Mouse (Mus musculus) C2C12 (cell line): ENCODE measurements around the gene Ppp1r12b. TPM values are rescaled to one million over a fixed set of nuclear protein-coding genes. Genes with fewer than 3 reads are reported as not detected.

ENCODE experiments used
- H3K27me3 ChIP-seq: one replicate; pipeline ENCODE4 v1.6.1; 2011; ENCODE audit not compliant: control insufficient read depth, insufficient read depth, insufficient read length
- H3K36me3 ChIP-seq: one replicate; pipeline ENCODE4 v1.6.1; 2011; ENCODE audit not compliant: control insufficient read depth, insufficient read depth
- H3K4me3 ChIP-seq: one replicate; pipeline ENCODE4 v1.5.1; 2011; ENCODE audit warnings: mild to moderate bottlenecking, control low read depth; ENCODE audit not compliant: poor library complexity, insufficient read depth, severe bottlenecking
- H3K79me2 ChIP-seq: one replicate; pipeline ENCODE4 v1.6.1; 2011; ENCODE audit not compliant: control insufficient read depth, insufficient read depth
- H3K79me3 ChIP-seq: one replicate; pipeline ENCODE4 v1.6.1; 2011; ENCODE audit warnings: low read depth, control low read depth
- H3ac ChIP-seq: one replicate; pipeline ENCODE3; 2011; ENCODE audit warnings: low read depth; ENCODE audit not compliant: control insufficient read depth, insufficient read length
- CEBPB ChIP-seq: IDR thresholded peaks from one replicate; pipeline ENCODE4 v1.6.1; 2011; ENCODE audit warnings: low read depth, mild to moderate bottlenecking, control low read depth, moderate library complexity
- CTCF ChIP-seq: IDR thresholded peaks from one replicate; pipeline ENCODE4 v1.5.1; 2011; ENCODE audit not compliant: control insufficient read depth, insufficient read depth, insufficient read length
- FOSL1 ChIP-seq: IDR thresholded peaks from one replicate; pipeline ENCODE4 v1.8.0; 2011; ENCODE audit warnings: mild to moderate bottlenecking, low read length; ENCODE audit not compliant: poor library complexity, insufficient read depth, severe bottlenecking
- MAX ChIP-seq: IDR thresholded peaks from one replicate; pipeline ENCODE4 v1.6.1; 2011; ENCODE audit warnings: mild to moderate bottlenecking, control low read depth
- MYOD1 ChIP-seq: IDR thresholded peaks from one replicate; pipeline ENCODE4 v1.6.1; 2011; ENCODE audit warnings: low read depth; ENCODE audit not compliant: control insufficient read depth, insufficient read length
- MYOG ChIP-seq: IDR thresholded peaks from one replicate; pipeline ENCODE4 v1.6.1; 2011; ENCODE audit not compliant: control insufficient read depth, insufficient read length; ENCODE audit errors: extremely low read depth
- USF1 ChIP-seq: IDR thresholded peaks from one replicate; pipeline ENCODE4 v1.6.1; 2011; ENCODE audit warnings: low read depth, mild to moderate bottlenecking, control low read depth, moderate library complexity
- polyA plus RNA-seq: library from polyadenylated mRNA; unstranded; fragments of >200 nt; fragmentation: generic; extraction: Trizol; gene quantifications from one replicate; pipeline ENCODE4 v1.2.1, GENCODE M21; 2012; ENCODE audit warnings: missing spikeins

The Ppp1r12b gene
- polyA plus RNA-seq, 1 experiment: 1.5 TPM

DNA sequence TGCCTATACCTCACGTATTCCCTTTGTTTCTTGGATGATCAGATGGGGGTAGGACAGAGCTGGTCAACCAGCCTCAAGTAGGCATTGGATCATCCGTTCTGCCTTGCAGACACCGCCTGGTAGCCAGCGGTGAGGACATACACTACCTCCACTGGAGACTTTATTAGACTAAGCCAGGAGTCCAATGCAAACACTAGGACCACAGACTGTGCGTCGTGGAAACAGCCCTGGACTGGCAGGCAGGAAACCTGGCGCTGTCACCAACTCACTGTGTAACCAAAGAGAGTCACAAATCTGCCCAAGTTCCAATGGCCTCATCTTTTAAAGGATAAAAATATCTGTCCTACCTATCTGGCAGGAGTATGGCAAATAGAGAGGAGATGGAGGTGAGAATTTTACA is 40.7 kb upstream of the Ppp1r12b start:
- Histone ChIP-seq H3K79me2 (no peaks in the 10 kb centered on the region), H3K36me3 (peaks cover 10% of the 10 kb centered on the region), H3K4me3 (no peak overlapping the region), H3K79me3 (no peaks in the 10 kb centered on the region), H3ac (no peak overlapping the region), H3K27me3 (no peaks in the 10 kb centered on the region)
- no peak for TF ChIP-seq MAX
- TF ChIP-seq MYOD1: no peak
- no peak for TF ChIP-seq MYOG
- TF ChIP-seq USF1: no peak
- no peak for TF ChIP-seq CTCF
- TF ChIP-seq FOSL1: no peak
- no peak for TF ChIP-seq CEBPB

DNA sequence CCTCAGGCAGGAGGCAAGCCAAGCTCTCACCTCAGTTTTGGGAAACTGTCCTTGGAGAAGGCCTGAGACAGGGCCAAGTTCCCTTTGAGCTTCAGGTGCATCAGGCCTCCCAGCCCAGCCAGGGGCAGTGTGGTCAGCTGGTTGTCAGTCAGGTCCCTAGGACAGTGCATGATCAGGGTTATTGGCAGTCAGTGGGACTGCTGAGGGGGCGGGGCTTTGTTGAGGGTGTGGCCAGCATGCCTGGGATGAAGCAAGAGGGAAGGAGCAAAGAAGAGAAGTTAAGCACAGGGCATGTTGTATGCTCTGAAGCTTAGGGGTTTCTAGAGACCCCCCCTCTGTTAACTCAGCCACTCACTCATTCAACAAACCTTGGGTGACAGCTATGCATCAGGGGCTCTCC is 40.2 kb upstream of the Ppp1r12b start:
- Histone ChIP-seq H3ac (no peak overlapping the region), H3K79me3 (no peaks in the 10 kb centered on the region), H3K27me3 (no peaks in the 10 kb centered on the region), H3K79me2 (no peaks in the 10 kb centered on the region), H3K4me3 (no peak overlapping the region), H3K36me3 (peaks cover 10% of the 10 kb centered on the region)
- TF ChIP-seq FOSL1: no peak
- no peak for TF ChIP-seq CTCF
- TF ChIP-seq MYOD1: no peak
- no peak for TF ChIP-seq CEBPB
- TF ChIP-seq USF1: no peak
- no peak for TF ChIP-seq MYOG

DNA sequence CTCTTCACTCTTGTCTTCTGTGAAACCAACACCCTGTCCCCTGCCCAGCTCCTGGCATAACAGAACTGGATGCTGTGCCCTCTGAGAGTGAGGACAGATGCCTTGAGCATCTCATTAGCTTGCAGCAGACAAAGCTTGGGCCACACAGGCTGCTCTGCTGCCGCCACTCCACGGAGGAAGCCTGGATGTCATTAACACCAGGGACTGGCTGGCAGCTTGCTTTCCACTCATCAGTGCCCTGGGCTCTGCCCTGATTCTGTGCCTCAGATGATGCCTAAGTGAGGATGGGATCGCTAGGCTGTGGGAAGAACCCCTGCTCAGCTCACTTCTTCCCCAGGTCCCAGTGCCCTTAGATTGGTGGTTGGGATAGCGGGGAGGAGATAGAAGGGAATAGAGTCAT is 39.7 kb upstream of the Ppp1r12b start:
- Histone ChIP-seq H3ac (no peak overlapping the region), H3K4me3 (no peak overlapping the region), H3K79me2 (no peaks in the 10 kb centered on the region), H3K79me3 (no peaks in the 10 kb centered on the region), H3K36me3 (peaks cover 11% of the 10 kb centered on the region), H3K27me3 (no peaks in the 10 kb centered on the region)
- TF ChIP-seq MAX (no peak), MYOG (no peak), FOSL1 (no peak), MYOD1 (no peak), CTCF (no peak), USF1 (no peak), CEBPB (no peak)

DNA sequence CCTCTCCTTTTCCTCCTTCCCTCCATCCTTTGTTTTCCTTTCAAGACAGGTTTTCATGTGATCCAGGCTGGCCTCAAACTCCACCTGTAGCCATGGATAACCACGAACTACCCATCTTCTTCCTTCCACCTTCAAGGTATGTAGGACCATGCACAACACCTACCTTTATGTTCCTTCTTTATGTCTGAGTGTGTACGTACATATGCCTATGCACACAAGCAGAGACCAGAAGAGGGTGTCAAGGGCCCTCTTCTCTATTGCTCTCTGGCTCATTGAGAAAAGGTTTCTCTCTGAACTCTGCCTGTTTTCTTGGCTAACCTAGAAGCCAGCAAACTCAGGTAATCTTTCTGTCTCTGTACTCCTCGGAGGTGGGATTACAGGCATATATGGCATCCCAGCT is 39.0 kb upstream of the Ppp1r12b start:
- TF ChIP-seq MYOD1: no peak
- Histone ChIP-seq H3K79me3 (no peaks in the 10 kb centered on the region), H3K79me2 (no peaks in the 10 kb centered on the region)

DNA sequence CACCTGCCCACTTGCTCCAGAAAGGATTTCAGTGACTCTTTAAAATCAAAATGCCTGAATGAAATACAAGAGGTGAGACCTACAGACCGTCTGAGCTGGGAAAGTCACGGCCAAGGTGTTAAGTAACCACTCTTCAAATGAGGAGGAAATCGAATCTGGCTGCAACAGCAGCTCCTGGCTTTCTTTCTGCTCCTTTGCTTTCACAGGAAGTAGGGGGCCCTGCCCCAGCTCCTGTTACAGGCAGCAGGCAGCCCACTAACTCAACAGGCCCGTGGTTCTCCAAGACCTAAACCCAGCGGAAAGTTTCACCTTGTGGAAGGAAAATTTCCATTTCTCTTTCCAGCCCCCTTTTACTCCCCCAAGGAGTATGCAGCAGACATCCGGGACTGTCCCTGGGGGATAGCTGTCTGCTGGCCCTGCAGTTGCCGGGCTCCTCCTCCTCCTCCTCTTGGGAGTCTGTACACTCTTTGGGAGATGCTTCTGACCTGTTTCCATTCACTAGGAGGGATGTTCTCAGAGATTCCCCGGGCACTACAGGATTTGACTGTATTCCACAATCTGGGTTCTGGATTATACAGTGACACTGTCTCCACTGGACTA is 36.4 kb upstream of the Ppp1r12b start:
- H3K79me3 ChIP-seq: no peaks in the 10 kb centered on the region
- no peak overlapping the region for H3ac ChIP-seq
- H3K4me3 ChIP-seq: no peak overlapping the region
- TF ChIP-seq MYOG (no peak), MYOD1 (no peak)
- H3K79me2 ChIP-seq: no peaks in the 10 kb centered on the region
- H3K36me3 ChIP-seq: peaks cover 22% of the 10 kb centered on the region
- H3K27me3 ChIP-seq: no peaks in the 10 kb centered on the region

More for the DNA sequence above, 39.0 kb upstream of the Ppp1r12b start:
- no peak overlapping the region for H3K4me3 ChIP-seq
- H3ac ChIP-seq: no peak overlapping the region
- peaks cover 16% of the 10 kb centered on the region for H3K36me3 ChIP-seq
- no peaks in the 10 kb centered on the region for H3K27me3 ChIP-seq

DNA sequence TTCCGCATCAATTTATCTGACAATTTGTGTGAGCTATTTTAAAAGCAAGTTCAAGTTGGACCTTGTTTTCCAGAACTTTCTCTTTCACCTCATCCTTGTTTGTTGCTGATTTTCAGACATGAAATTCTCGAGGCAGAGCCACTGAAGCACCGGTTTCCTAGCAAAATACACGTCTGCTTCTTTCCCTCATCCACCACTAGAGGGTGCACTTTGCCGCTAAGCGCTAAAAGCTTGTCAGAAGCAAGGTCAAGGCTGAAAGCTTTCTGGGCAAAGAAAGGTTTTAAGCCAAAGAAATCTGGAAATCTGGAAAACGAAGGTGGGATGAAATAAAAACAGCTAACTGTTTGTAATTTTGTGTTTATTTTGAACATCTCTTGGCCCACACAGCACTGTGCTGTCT is 33.6 kb upstream of the Ppp1r12b start:
- Histone ChIP-seq H3ac (no peak overlapping the region), H3K27me3 (no peaks in the 10 kb centered on the region), H3K79me2 (no peaks in the 10 kb centered on the region), H3K4me3 (no peak overlapping the region), H3K36me3 (peaks cover 19% of the 10 kb centered on the region), H3K79me3 (no peaks in the 10 kb centered on the region)
- TF ChIP-seq MAX (no peak), USF1 (no peak), CEBPB (no peak), MYOG (no peak), CTCF (peak; percentile 52)
